8 mouse cellular contexts compared by ENCODE assay signal in genomic region chr7:105481505-105482411, GRCm38 (mm10). TPM values are rescaled to one million over a fixed set of nuclear protein-coding genes. Genes with fewer than 3 reads are reported as not detected.
A peak's percentile ranks its signal among the peaks of the same experiment; 100 is the strongest.
DNase-seq lines count a peak whose midpoint lies in the region; ATAC-seq and TF ChIP-seq lines count a peak whose summit lies in the region.

Cavin3 (minus strand) TSS chr7:105482300.

- peak; percentile 73 for ATAC-seq in embryonic facial prominence, embryonic 11.5 days (replicated peaks; ENCODE audit: insufficient number of reproducible peaks, low FRiP score, low TSS enrichment, low read depth)
- peak; percentile 66 for ATAC-seq in granulocyte monocyte progenitor cell, adult 5-6 weeks (replicated peaks; ENCODE audit: poor library complexity, severe bottlenecking)
- peak; percentile 79 for ATAC-seq in intestine, postnatal 0 days

- peak within 1 kb of the TSS; percentile 88 for H3K4me2 ChIP-seq in embryonic facial prominence, embryonic 11.5 days (ENCODE audit: low read depth, low read length)
- H3K4me2 ChIP-seq in intestine, postnatal 0 days (replicated peaks; ENCODE audit: low read depth) = peak within 1 kb of the TSS; percentile 79

- peak within 1 kb of the TSS; percentile 73 for H3K9ac ChIP-seq in embryonic facial prominence, embryonic 11.5 days (replicated peaks; ENCODE audit: low read length)
- peak within 1 kb of the TSS; percentile 65 for H3K9ac ChIP-seq in intestine, postnatal 0 days (ENCODE audit: low read depth, low read length)

- H3K4me3 ChIP-seq in embryonic facial prominence, embryonic 11.5 days (ENCODE audit: low read depth, low read length) = peak within 1 kb of the TSS; percentile 38
- peak within 1 kb of the TSS; percentile 49 for H3K4me3 ChIP-seq in intestine, postnatal 0 days (ENCODE audit: low read depth, low read length)
- peak within 1 kb of the TSS; percentile 58 for H3K4me3 ChIP-seq in midbrain, embryonic 10.5 days

- H3K27me3 ChIP-seq in embryonic facial prominence, embryonic 11.5 days (ENCODE audit: control insufficient read depth, insufficient read depth, low read length) = peaks cover 4% of the 10 kb centered on the region; the same call in 1 of the 2 replicates
- H3K27me3 ChIP-seq in intestine, postnatal 0 days (replicated peaks; ENCODE audit: control insufficient read depth, insufficient read depth, low read length) = no peaks in the 10 kb centered on the region; the same call in 1 of the 2 replicates
- H3K27me3 ChIP-seq in midbrain, embryonic 10.5 days (ENCODE audit: low read depth, poor library complexity, severe bottlenecking) = peaks cover 54% of the 10 kb centered on the region

- intact Hi-C loops in left cerebral cortex, postnatal 36 days (cut with DNase I) = no loop called here

- TF ChIP-seq CTCF in intestine, postnatal 0 days (IDR thresholded peaks at IDR 0.05; ENCODE audit: low read depth) = no peak

- peak; percentile 12 to 18 for DNase-seq in spleen, adult 18-20 months
- DNase-seq in spleen, postnatal 14 days (ENCODE audit: low spot score in 2 of 2) = no peak
- peak; percentile 61 for DNase-seq in embryonic facial prominence, embryonic 11.5 days (ENCODE audit: low spot score)
- peak; percentile 76 to 79 for DNase-seq in left cerebral cortex, postnatal 36 days (ENCODE audit: low spot score in 2 of 2)
- peak; percentile 71 for DNase-seq in midbrain, embryonic 10.5 days (ENCODE audit: low spot score)
- DNase-seq in spleen, postnatal 36 days (ENCODE audit: low spot score in 2 of 2) = peak; percentile 19 to 30

- WGBS in embryonic facial prominence, embryonic 11.5 days = 2% methylated on average over 62 of the region's 63 CpGs
- WGBS in intestine, postnatal 0 days = 4% methylated on average over 59 of the region's 63 CpGs
- WGBS in midbrain, embryonic 10.5 days = 2% methylated on average over 63 of the region's 63 CpGs

- H3K9me3 ChIP-seq in embryonic facial prominence, embryonic 11.5 days (replicated peaks; ENCODE audit: control insufficient read depth, low read length) = no peaks in the 10 kb centered on the region
- H3K9me3 ChIP-seq in intestine, postnatal 0 days (ENCODE audit: control insufficient read depth) = no peaks in the 10 kb centered on the region
- H3K9me3 ChIP-seq in midbrain, embryonic 10.5 days (replicated peaks) = no peaks in the 10 kb centered on the region

- 0 out of 2 replicates have a peak, but pooled peaks cover 2% of the 10 kb centered on the region for H3K4me1 ChIP-seq in embryonic facial prominence, embryonic 11.5 days (ENCODE audit: control insufficient read depth, insufficient read depth, low read length)
- H3K4me1 ChIP-seq in intestine, postnatal 0 days (replicated peaks; ENCODE audit: control insufficient read depth, insufficient read depth, low read length) = 0 out of 2 replicates have a peak, but pooled peaks cover 4% of the 10 kb centered on the region
- peaks cover 25% of the 10 kb centered on the region for H3K4me1 ChIP-seq in midbrain, embryonic 10.5 days

- no peak within 1 kb of the TSS for H3K27ac ChIP-seq in embryonic facial prominence, embryonic 11.5 days (replicated peaks; ENCODE audit: low read depth, low read length)
- H3K27ac ChIP-seq in intestine, postnatal 0 days (ENCODE audit: low read depth, low read length) = peak within 1 kb of the TSS; percentile 82
- peak within 1 kb of the TSS; percentile 87 for H3K27ac ChIP-seq in midbrain, embryonic 10.5 days (replicated peaks)

- no peaks in the 10 kb centered on the region for H3K36me3 ChIP-seq in embryonic facial prominence, embryonic 11.5 days (replicated peaks; ENCODE audit: control insufficient read depth, insufficient read depth, low read depth, low read length)
- no peaks in the 10 kb centered on the region for H3K36me3 ChIP-seq in intestine, postnatal 0 days (ENCODE audit: control insufficient read depth, insufficient read depth)
- no peaks in the 10 kb centered on the region for H3K36me3 ChIP-seq in midbrain, embryonic 10.5 days

RNA-seq across cellular contexts. Expression of gene Cavin3, which starts in this region (rescaled TPM):
- polyA plus RNA-seq in embryonic facial prominence, embryonic 11.5 days (2014; fragmentation: Nextera tagmentation; extraction: Ambion mirVana) = 23.9 and 25.7 TPM in 2 replicates
- not detected in 2 replicates for total RNA-seq in granulocyte monocyte progenitor cell, adult 5-6 weeks (2014; fragmentation: Nextera tagmentation)
- total RNA-seq in granulocyte monocyte progenitor cell, adult 5-6 weeks (2017) = 0.05 and 1.1 TPM in 2 replicates
- polyA plus RNA-seq in intestine, postnatal 0 days (2015; fragmentation: Nextera tagmentation; extraction: Ambion mirVana) = 79.9 and 80.1 TPM in 2 replicates
- total RNA-seq in left cerebral cortex, postnatal 36 days (2021) = 10 to 100 TPM; 17.6 to 21.0 TPM
- 19.8 and 20.5 TPM in 2 replicates for polyA plus RNA-seq in midbrain, embryonic 10.5 days (2016; fragmentation: Nextera tagmentation; extraction: Ambion mirVana)

Comparison
In these comparisons a context has a peak if more than half of its experiments do, and no peak if none do; other contexts are left out.
1. RNA of gene Cavin3 (total RNA-seq): 17.6 to 21.0 TPM in left cerebral cortex, postnatal 36 days; 0.05 to 1.1 TPM in granulocyte monocyte progenitor cell, adult 5-6 weeks; every median in the first group is over 4 times any median in the second.
2. DNase-seq: peak in spleen, adult 18-20 months (2 of 2), embryonic facial prominence, embryonic 11.5 days (single experiment), left cerebral cortex, postnatal 36 days (2 of 2), midbrain, embryonic 10.5 days (single experiment) and spleen, postnatal 36 days (2 of 2); none in spleen, postnatal 14 days (0 of 2).
3. Peak in every context shown above with its lines, with median percentiles within 50 percentile points of each other: ATAC-seq and H3K4me3 ChIP-seq.